Mouse (Mus musculus) limb, embryonic 14.5 days (tissue): ENCODE data around the gene Csf2. TPM values are rescaled to one million over a fixed set of nuclear protein-coding genes. Genes with fewer than 3 reads are reported as not detected.

Experiments used
- ATAC-seq: fragments of 200-750 bp; cut with Nextera tagmentation; 2 replicates; pipeline ENCODE4 v1.8.0; 2017; ENCODE audit warnings: low read depth, moderate number of reproducible peaks, moderate TSS enrichment; ENCODE audit not compliant: low FRiP score
- DNase-seq: peaks from one replicate; pipeline ENCODE4 v3.0.0-alpha.2; 2015; ENCODE audit warnings: low spot score
- H3K27ac ChIP-seq: fragments of 300-500 bp; sonication (generic); replicated peaks from 2 replicates; pipeline ENCODE4 v1.5.1; 2014; ENCODE audit warnings: low read depth, mild to moderate bottlenecking, low read length, moderate library complexity, mixed read lengths
- H3K27me3 ChIP-seq: fragments of 300-500 bp; sonication (generic); 2 replicates; pipeline ENCODE4 v1.6.1; 2014; ENCODE audit warnings: low read length, mixed read lengths; ENCODE audit not compliant: control insufficient read depth, insufficient read depth
- H3K36me3 ChIP-seq: fragments of 300-500 bp; sonication (generic); 2 replicates; pipeline ENCODE4 v1.6.1; 2014; ENCODE audit warnings: mild to moderate bottlenecking, low read length, moderate library complexity, mixed read lengths; ENCODE audit not compliant: control insufficient read depth, insufficient read depth
- H3K4me1 ChIP-seq: fragments of 300-500 bp; sonication (generic); 2 replicates; pipeline ENCODE4 v1.6.1; 2014; ENCODE audit warnings: antibody characterized with exemption, low read length, mixed read lengths; ENCODE audit not compliant: control insufficient read depth, insufficient read depth
- H3K4me2 ChIP-seq: fragments of 300-500 bp; sonication (generic); replicated peaks from 2 replicates; pipeline ENCODE4 v1.6.1; 2014; ENCODE audit warnings: low read depth, mild to moderate bottlenecking, low read length, moderate library complexity; ENCODE audit not compliant: severe bottlenecking
- H3K4me3 ChIP-seq: fragments of 300-500 bp; sonication (generic); replicated peaks from 2 replicates; pipeline ENCODE4 v1.5.1; 2014; ENCODE audit warnings: low read length
- H3K9ac ChIP-seq: fragments of 300-500 bp; sonication (generic); 2 replicates; pipeline ENCODE4 v1.6.1; 2014; ENCODE audit warnings: mild to moderate bottlenecking, low read depth, low read length, moderate library complexity; ENCODE audit not compliant: severe bottlenecking
- H3K9me3 ChIP-seq: fragments of 300-500 bp; sonication (generic); 2 replicates; pipeline ENCODE4 v1.6.1; 2016; ENCODE audit warnings: low read length; ENCODE audit not compliant: control insufficient read depth
- POLR2A ChIP-seq: fragments of 200-500 bp; IDR thresholded peaks from 2 replicates; pipeline ENCODE4 v1.8.0; 2012; ENCODE audit warnings: inconsistent platforms, mild to moderate bottlenecking, moderate library complexity, borderline replicate concordance; ENCODE audit not compliant: insufficient read depth, insufficient read length; ENCODE audit errors: extremely low read depth
- WGBS: fragments of 180-500 bp; shearing (Covaris S2); extraction: QIAGEN DNeasy Blood & Tissue Kit; methylation state at CpG from one replicate; pipeline ENCODE4 v1.1.7; 2014; 5-methylcytosine and 5-hydroxymethylcytosine counted together
- polyA plus RNA-seq, 2 experiments: library from polyadenylated mRNA; depleted of rRNA in 1 of 2; stranded (reverse) in 1 of 2; unstranded in 1 of 2; fragments of >200 nt; fragmentation: Nextera tagmentation in 1 of 2; extraction: Ambion mirVana in 1 of 2; gene quantifications; 2 replicates each; pipeline versions ENCODE4 v1.2.1 to v1.2.3; 2012 to 2014

The Csf2 gene
- polyA plus RNA-seq, 2 experiments, result not detected

- TF ChIP-seq POLR2A, result no peak
- no peaks in the 10 kb centered on the region for H3K4me1 ChIP-seq
- no peak overlapping the region for H3K27ac ChIP-seq
- WGBS, result 63% methylated on average over 12 of the region's 12 CpGs
- no peak overlapping the region for H3K4me3 ChIP-seq
- no peak for ATAC-seq
- no peaks in the 10 kb centered on the region for H3K27me3 ChIP-seq
- H3K4me2 ChIP-seq, result no peak overlapping the region
- no peaks in the 10 kb centered on the region for H3K9me3 ChIP-seq
- DNase-seq, result no peak
- H3K9ac ChIP-seq, result no peak overlapping the region
- H3K36me3 ChIP-seq, result no peaks in the 10 kb centered on the region
These were observed 44.7 kb upstream of the Csf2 start for GRCm38 (mm10) chr11:54293980-54294807.

DNA sequence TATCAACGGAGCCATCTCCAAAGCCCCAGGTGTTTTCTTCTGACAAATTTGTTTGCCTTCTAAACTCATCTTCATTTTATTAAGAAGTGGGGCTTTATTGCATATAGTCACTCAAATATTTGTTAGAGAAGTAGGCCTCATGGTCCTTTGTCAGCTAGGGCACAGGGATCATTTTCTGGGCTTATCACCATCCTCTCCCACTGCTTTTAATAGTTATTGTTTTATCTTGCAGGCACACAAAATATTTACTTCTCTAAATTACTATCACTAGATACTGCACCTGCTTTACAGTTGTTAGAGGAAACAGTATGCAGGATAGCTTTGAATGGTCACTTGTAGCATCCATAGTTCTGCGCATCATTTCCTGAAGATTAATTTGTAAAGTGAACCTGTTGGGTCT, 42.7 kb upstream of the Csf2 start:
- Histone ChIP-seq H3K9me3 (no peaks in the 10 kb centered on the region), H3K4me3 (no peak overlapping the region), H3K36me3 (no peaks in the 10 kb centered on the region), H3K4me1 (no peaks in the 10 kb centered on the region), H3K4me2 (no peak overlapping the region), H3K27ac (no peak overlapping the region), H3K9ac (no peak overlapping the region), H3K27me3 (no peaks in the 10 kb centered on the region)
- ATAC-seq, result no peak
- 88% methylated on average over 2 of the region's 2 CpGs for WGBS
- TF ChIP-seq POLR2A, result no peak
- DNase-seq, result no peak

- Histone ChIP-seq H3K4me1 (no peaks in the 10 kb centered on the region), H3K9me3 (no peaks in the 10 kb centered on the region)
- WGBS, result 80% methylated on average over 8 of the region's 8 CpGs
These were observed 38.5 kb upstream of the Csf2 start for GRCm38 (mm10) chr11:54287821-54288453.

DNA sequence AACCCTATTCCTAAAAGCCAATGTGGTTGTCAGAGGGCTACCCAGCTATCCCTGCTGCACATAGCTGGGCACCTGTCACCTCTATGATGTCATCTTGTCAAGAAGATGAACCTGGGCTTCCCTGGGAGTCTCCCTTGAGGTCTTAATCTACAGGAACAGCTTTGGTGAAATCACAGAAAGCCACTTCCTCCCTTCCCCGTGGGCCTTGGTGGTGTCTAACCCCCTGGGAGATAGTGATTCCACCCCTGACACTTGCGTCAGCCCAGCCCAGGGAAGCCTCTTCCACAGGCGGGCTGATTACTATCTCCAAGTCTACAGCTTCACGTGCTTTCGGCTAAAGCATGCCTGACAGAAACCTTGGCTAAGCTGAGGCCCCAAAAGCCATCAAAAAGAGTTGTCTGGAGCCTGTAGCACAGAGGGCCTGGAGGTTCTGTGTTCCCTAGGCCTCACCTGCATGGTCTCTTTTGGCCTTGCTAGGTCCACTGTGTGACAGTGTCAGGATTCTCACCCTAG, 22.0 kb upstream of the Csf2 start:
- H3K4me3 ChIP-seq, result no peak overlapping the region
- 77% methylated on average over 5 of the region's 5 CpGs for WGBS
- no peaks in the 10 kb centered on the region for H3K9me3 ChIP-seq
- H3K9ac ChIP-seq, result no peak overlapping the region
- ATAC-seq (no peak), DNase-seq (no peak)
- no peaks in the 10 kb centered on the region for H3K4me1 ChIP-seq
- no peak overlapping the region for H3K27ac ChIP-seq
- no peak overlapping the region for H3K4me2 ChIP-seq
- TF ChIP-seq POLR2A, result no peak
- no peaks in the 10 kb centered on the region for H3K36me3 ChIP-seq
- no peaks in the 10 kb centered on the region for H3K27me3 ChIP-seq

More at GRCm38 (mm10) chr11:54287821-54288453, 38.5 kb upstream of the Csf2 start:
- no peaks in the 10 kb centered on the region for H3K27me3 ChIP-seq
- no peak for ATAC-seq
- no peak for DNase-seq
- no peaks in the 10 kb centered on the region for H3K36me3 ChIP-seq
- no peak overlapping the region for H3K4me3 ChIP-seq
- no peak overlapping the region for H3K4me2 ChIP-seq
- no peak overlapping the region for H3K9ac ChIP-seq
- TF ChIP-seq POLR2A, result no peak
- H3K27ac ChIP-seq, result no peak overlapping the region

DNA sequence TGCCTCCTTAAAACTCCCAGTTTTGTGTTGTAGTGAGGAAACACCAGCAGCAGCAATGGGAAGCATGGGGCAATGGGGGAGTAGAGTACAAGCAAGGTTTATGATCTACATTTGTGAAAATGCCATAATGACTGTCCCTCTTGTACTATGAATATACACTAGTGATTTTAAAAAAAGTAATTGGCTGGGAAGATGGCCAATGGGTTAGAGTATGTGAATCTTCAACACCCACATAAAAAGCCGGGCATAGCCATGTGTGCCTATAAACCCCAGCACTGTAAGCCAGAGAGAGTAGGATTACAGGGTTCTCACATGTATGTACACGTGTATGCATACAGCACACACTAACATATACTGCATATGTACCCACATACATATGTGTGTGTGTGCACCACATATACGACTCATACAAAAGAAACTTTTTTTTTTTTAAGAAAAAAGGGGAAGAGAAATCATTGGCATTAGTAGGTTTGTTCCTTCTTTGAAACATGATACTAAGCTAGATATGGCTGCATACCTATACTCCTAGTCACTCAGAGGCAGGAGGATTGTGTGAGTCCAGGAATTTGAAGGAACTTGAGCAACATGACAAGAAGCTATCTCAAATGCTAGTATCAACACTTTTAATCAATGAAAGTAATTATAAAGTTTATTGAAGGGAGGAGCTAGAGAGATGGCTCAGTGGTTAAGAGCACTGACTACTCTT, 19.9 kb upstream of the Csf2 start:
- DNase-seq, result no peak
- ATAC-seq, result no peak
- TF ChIP-seq POLR2A, result no peak
- Histone ChIP-seq H3K27ac (no peak overlapping the region), H3K4me1 (no peaks in the 10 kb centered on the region), H3K36me3 (no peaks in the 10 kb centered on the region), H3K9ac (no peak overlapping the region), H3K27me3 (no peaks in the 10 kb centered on the region), H3K4me3 (no peak overlapping the region), H3K9me3 (no peaks in the 10 kb centered on the region), H3K4me2 (no peak overlapping the region)
- WGBS, result 76% methylated on average over 3 of the region's 3 CpGs
